Mouse (Mus musculus): Measurements from ENCODE around the gene Cdk13. TPM values are rescaled to one million over a fixed set of nuclear protein-coding genes. Genes with fewer than 3 reads are reported as not detected.
A peak's percentile ranks its signal among the peaks of the same experiment; 100 is the strongest.

Gene Cdk13
- total RNA-seq, 2 experiments from 2014 or later = 50.0 to 67.5 TPM

GRCm38 (mm10) chr13:17772574-17772973 lies 32.3 kb downstream of the Cdk13 start:
- DNase-seq (ENCODE audit: extremely low spot score in 1 of 2, low spot score in 1 of 2) = peak in 1 of 2 experiments; percentile 11

GRCm38 (mm10) chr13:17762405-17762804 lies 42.5 kb downstream of the Cdk13 start:
- DNase-seq (ENCODE audit: extremely low spot score in 1 of 2, low spot score in 1 of 2) = no peak

- DNase-seq (ENCODE audit: extremely low spot score in 1 of 2, low spot score in 1 of 2) = no peak
These were observed 49.9 kb downstream of the Cdk13 start for GRCm38 (mm10) chr13:17754997-17755396.

- DNase-seq (ENCODE audit: extremely low spot score in 1 of 2, low spot score in 1 of 2) = no peak
These were observed 76.1 kb downstream of the Cdk13 start for GRCm38 (mm10) chr13:17728798-17729197.

GRCm38 (mm10) chr13:17727922-17728321 lies 77.0 kb downstream of the Cdk13 start:
- DNase-seq (ENCODE audit: extremely low spot score in 1 of 2, low spot score in 1 of 2) = no peak

GRCm38 (mm10) chr13:17717357-17717756 lies 87.5 kb downstream of the Cdk13 start:
- DNase-seq (ENCODE audit: extremely low spot score in 1 of 2, low spot score in 1 of 2) = no peak

GRCm38 (mm10) chr13:17708784-17709311 lies 96.0 kb downstream of the Cdk13 start:
- DNase-seq (ENCODE audit: extremely low spot score in 1 of 2, low spot score in 1 of 2) = no peak

GRCm38 (mm10) chr13:17705188-17705826 lies 99.6 kb downstream of the Cdk13 start:
- DNase-seq (ENCODE audit: extremely low spot score in 1 of 2, low spot score in 1 of 2) = no peak

- no peak for DNase-seq (ENCODE audit: extremely low spot score in 1 of 2, low spot score in 1 of 2)
These were observed 102.6 kb downstream of the Cdk13 start for GRCm38 (mm10) chr13:17702311-17702710.

- DNase-seq (ENCODE audit: extremely low spot score in 1 of 2, low spot score in 1 of 2) = no peak
These were observed 103.6 kb downstream of the Cdk13 start for GRCm38 (mm10) chr13:17701322-17701721.

GRCm38 (mm10) chr13:17700090-17700715 lies 104.7 kb downstream of the Cdk13 start:
- no peak for DNase-seq (ENCODE audit: extremely low spot score in 1 of 2, low spot score in 1 of 2)

GRCm38 (mm10) chr13:17695898-17696580 lies 108.9 kb downstream of the Cdk13 start:
- no peak for DNase-seq (ENCODE audit: extremely low spot score in 1 of 2, low spot score in 1 of 2)

- peak; percentile 97 to 99 for DNase-seq (ENCODE audit: extremely low spot score in 1 of 2, low spot score in 1 of 2)
These were observed 109.8 kb downstream of the Cdk13 start, which contains the start of the genes Mplkip and Sugct for GRCm38 (mm10) chr13:17694911-17695699. Gene Mplkip (plus strand): TSS chr13:17695192. Gene Sugct (minus strand): TSS chr13:17695553.

- DNase-seq (ENCODE audit: extremely low spot score in 1 of 2, low spot score in 1 of 2) = no peak
These were observed 110.5 kb downstream of the Cdk13 start for GRCm38 (mm10) chr13:17694414-17694813.

GRCm38 (mm10) chr13:17693816-17694215 lies 111.1 kb downstream of the Cdk13 start:
- no peak for DNase-seq (ENCODE audit: extremely low spot score in 1 of 2, low spot score in 1 of 2)

GRCm38 (mm10) chr13:17691436-17691835 lies 113.5 kb downstream of the Cdk13 start:
- no peak for DNase-seq (ENCODE audit: extremely low spot score in 1 of 2, low spot score in 1 of 2)

- DNase-seq (ENCODE audit: extremely low spot score in 1 of 2, low spot score in 1 of 2) = no peak
These were observed 114.2 kb downstream of the Cdk13 start for GRCm38 (mm10) chr13:17690686-17691085.

GRCm38 (mm10) chr13:17689461-17689860 lies 115.4 kb downstream of the Cdk13 start:
- no peak for DNase-seq (ENCODE audit: extremely low spot score in 1 of 2, low spot score in 1 of 2)

- DNase-seq (ENCODE audit: extremely low spot score in 1 of 2, low spot score in 1 of 2) = no peak
These were observed 133.8 kb downstream of the Cdk13 start for GRCm38 (mm10) chr13:17671122-17671521.

GRCm38 (mm10) chr13:17667380-17667779 lies 137.5 kb downstream of the Cdk13 start:
- DNase-seq (ENCODE audit: extremely low spot score in 1 of 2, low spot score in 1 of 2) = no peak

Data from layer of hippocampus, postnatal 25 days (tissue).